Mouse (Mus musculus) fat pad, adult 2 months (tissue): ENCODE measurements around the gene Ttpal.

Experiments
- DNase-seq: peaks from one replicate; pipeline ENCODE4 v3.0.0-alpha.2; 2011; ENCODE audit warnings: low read depth, low spot score; ENCODE audit errors: extremely low read depth

Gene Ttpal

GRCm38 (mm10) chr2:163590996-163591395 lies 11.1 kb upstream of the Ttpal start:
- DNase-seq: no peak

GRCm38 (mm10) chr2:163592084-163592483 lies 10.0 kb upstream of the Ttpal start:
- DNase-seq: no peak

- no peak for DNase-seq
Measured at GRCm38 (mm10) chr2:163593636-163594282, 8.4 kb upstream of the Ttpal start.

- DNase-seq: no peak
Measured at GRCm38 (mm10) chr2:163595119-163595518, 7.0 kb upstream of the Ttpal start.

GRCm38 (mm10) chr2:163596057-163596872 lies 5.8 kb upstream of the Ttpal start:
- DNase-seq: no peak

GRCm38 (mm10) chr2:163596873-163597155 lies 5.3 kb upstream of the Ttpal start:
- no peak for DNase-seq

GRCm38 (mm10) chr2:163597661-163598060 lies 4.5 kb upstream of the Ttpal start:
- no peak for DNase-seq

GRCm38 (mm10) chr2:163599226-163599625 lies 2.9 kb upstream of the Ttpal start:
- no peak for DNase-seq

- DNase-seq: no peak
Measured at GRCm38 (mm10) chr2:163601066-163601465, 1.0 kb upstream of the Ttpal start.

- DNase-seq: no peak
Measured at GRCm38 (mm10) chr2:163601712-163602100, 408 bp upstream of the Ttpal start.

- DNase-seq: no peak
Measured at GRCm38 (mm10) chr2:163606161-163606560, 4.0 kb downstream of the Ttpal start.

GRCm38 (mm10) chr2:163608008-163608407 lies 5.9 kb downstream of the Ttpal start:
- no peak for DNase-seq

GRCm38 (mm10) chr2:163609281-163609975 lies 7.3 kb downstream of the Ttpal start:
- no peak for DNase-seq

GRCm38 (mm10) chr2:163611176-163611575 lies 9.1 kb downstream of the Ttpal start:
- DNase-seq: no peak

- no peak for DNase-seq
Measured at GRCm38 (mm10) chr2:163613206-163613605, 11.1 kb downstream of the Ttpal start.

- DNase-seq: no peak
Measured at GRCm38 (mm10) chr2:163613990-163614389, 11.9 kb downstream of the Ttpal start.

- no peak for DNase-seq
Measured at GRCm38 (mm10) chr2:163615401-163615800, 13.3 kb downstream of the Ttpal start.

- no peak for DNase-seq
Measured at GRCm38 (mm10) chr2:163615906-163616651, 14.0 kb downstream of the Ttpal start.

- no peak for DNase-seq
Measured at GRCm38 (mm10) chr2:163616652-163617227, 14.6 kb downstream of the Ttpal start.

- DNase-seq: no peak
Measured at GRCm38 (mm10) chr2:163617232-163617863, 15.2 kb downstream of the Ttpal start.

GRCm38 (mm10) chr2:163617874-163618273 lies 15.8 kb downstream of the Ttpal start:
- no peak for DNase-seq
